Mouse (Mus musculus) lung, postnatal 25 days (tissue): ENCODE results near the gene Hadha.

Source experiments
- DNase-seq: peaks from one replicate; pipeline ENCODE4 v3.0.0; 2022; ENCODE audit warnings: low spot score

The Hadha gene

GRCm38 (mm10) chr5:30112533-30113068 is 42.4 kb downstream of the Hadha start:
- DNase-seq, result no peak

GRCm38 (mm10) chr5:30111771-30112170 is 43.2 kb downstream of the Hadha start:
- DNase-seq, result no peak

DNA sequence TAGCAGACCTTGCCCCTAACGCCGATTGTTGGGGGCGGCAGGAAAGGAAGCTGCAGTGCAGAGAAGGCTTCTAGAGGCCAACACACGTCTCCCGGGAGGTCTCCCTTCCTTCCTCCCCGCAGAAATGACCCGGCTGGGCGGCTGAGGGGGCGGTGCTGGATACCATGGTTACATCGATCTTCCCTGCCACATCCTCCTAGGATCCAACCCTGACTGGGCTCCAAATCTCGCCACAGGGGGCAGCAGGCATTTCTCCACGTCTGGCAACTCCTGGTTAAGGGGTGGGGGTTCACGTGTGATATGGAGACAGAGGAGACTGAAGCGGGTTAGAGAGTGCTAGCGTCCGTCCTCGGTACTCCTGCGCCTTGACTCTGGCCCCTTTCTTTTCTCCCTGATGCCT is 43.8 kb downstream of the Hadha start:
- DNase-seq, result no peak

DNA sequence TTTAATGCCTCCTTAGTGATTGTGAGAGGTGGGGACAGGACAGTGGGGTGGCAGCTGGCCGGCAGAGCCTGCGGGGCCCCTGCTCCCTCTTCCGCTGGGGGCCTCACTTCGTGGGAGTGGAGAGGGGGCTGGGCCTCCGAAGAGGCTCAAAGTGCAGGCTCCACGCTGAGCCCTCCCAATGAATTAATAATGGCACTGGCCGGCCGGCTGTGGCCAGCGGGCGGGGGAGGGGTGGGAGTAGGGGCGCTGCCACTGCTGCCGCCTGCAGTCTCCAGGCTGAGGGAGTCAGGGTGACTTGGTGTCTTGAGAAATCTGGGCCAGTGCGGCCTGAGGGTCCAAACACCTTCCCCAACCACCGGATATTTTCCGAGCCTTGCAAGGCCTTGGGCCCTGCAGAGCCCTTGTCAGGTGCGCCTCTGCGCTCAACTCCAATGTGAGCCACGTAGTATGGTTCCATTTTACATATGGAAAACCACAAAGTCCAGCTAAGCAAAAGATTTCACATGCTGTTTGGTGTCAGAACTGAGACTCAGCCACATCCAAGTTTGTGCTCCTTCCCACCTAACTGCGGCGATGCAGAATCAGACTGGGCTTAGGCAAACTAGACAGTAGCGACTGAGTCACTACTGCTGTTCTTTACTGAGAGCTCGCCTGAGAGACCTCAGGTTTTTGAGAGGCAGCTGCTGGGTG is 44.4 kb downstream of the Hadha start:
- DNase-seq, result no peak

- DNase-seq, result no peak
These were observed 45.1 kb downstream of the Hadha start for GRCm38 (mm10) chr5:30109899-30110298.

DNA sequence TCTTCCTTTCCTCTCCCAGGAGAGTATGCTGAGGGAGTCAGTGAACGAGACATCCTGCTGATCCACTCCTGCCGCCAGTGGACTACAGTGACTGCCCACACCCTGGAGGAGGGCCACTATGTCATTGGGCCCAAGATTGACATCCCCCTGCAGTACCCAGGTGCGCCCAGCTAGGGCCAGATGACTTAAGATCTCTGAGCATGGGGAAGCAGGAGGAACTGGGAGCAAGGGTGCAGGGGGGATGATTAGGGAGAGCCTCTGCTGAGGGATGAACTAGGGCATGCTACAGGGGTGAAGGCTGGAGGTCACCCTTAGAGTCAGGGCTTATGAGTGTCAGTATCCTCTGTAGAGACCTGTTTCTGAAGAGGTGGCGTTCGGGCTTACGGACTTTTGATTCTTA is 46.7 kb downstream of the Hadha start:
- no peak for DNase-seq

DNA sequence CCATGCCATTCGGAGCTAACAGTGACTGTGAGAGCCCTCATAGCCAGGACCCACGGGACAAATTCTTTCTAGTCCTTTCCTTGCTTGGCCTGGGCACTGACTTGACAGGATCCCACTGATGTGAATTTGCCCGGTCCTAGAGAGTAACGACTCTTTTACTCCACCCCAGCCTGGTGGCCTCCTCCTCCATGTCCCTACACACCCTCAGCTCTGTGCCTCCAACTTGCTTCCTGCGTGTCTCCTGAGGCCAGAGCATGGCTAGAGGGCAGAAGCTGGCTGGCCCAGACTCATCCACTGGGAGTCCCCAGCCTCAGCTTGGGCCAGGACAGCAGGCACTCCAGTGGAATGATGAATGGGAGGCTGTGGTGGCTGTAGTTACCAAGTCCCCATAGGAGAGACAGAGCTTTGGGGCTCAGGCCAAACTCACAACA is 47.3 kb downstream of the Hadha start:
- no peak for DNase-seq

DNA sequence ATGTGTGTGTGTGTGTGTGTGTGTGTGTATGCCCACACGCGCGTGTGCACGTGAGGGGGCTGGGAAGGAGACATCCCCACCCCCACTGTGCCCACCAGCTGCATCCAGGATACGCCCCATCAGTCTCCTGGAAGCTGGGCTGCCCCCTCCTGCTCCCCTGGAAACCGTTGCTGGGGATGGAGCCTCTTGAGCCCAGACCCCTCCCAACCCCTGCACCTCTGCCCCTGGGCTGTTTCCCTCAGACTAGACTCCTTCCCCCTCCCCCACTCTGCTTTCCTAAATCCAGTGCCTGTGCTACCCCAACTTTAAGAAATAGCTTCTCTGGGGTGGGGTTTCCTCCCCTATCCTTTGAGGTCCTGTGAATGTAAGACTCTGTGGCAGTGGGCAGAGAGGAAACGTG is 47.8 kb downstream of the Hadha start:
- DNase-seq, result no peak

DNA sequence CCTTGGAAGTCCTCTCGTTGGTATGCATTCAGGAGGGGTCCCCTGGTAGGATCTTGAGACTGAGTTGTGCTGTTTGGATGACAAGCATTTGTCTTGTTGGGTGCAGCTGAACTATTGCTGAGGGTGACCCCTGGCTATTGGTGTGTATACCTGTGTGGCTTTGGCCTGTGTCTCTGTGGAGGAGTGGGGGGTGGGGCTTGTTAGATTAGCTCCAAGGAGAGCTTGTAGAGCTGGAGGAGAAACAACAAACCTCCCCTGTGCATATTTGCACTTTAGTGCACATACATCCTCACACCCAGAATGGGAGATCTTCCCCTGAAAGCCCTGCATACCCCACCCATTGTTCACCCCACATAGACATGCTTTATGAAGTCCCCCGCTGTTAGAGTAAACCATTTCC is 48.2 kb downstream of the Hadha start:
- DNase-seq, result no peak

DNA sequence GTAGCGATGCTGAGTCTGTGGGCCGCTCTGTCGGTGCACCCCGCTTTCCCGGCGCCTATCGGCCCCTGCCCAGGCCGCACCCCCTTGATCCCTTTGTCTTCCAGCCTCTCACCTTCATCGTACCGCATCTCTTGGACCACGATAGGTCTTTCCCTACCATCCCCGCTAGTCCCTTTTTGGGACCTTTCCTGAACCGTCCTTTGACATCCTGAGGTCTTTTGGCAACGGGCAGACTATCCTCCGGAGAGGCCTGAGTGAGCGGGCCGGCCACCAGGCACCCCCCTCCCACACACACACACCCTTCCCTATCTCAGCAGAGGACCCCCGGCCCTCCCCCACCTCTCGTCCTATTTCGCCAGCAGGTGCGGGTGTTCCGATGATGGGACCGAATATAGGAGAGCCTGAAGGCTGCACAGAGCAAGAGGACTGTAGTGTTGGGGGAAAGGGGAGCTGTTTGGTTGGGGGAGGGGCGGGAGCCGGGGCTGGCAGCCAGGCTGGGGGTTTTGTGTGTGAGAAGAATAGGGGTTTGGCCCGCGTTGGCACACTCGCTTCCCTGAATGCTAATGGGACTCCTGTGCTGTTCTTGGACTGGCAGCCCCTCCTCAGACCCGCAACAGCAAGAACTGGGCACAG is 49.2 kb downstream of the Hadha start, which contains the start of gene 3110082J24Rik:
Gene 3110082J24Rik (minus strand): TSS at position 419 of the 633 bp plus-strand sequence.
- DNase-seq, result no peak

- DNase-seq, result no peak
These were observed 49.9 kb downstream of the Hadha start, which contains the start of gene Garem2 for GRCm38 (mm10) chr5:30104841-30105667. Gene Garem2 (plus strand): TSS chr5:30105161.

DNA sequence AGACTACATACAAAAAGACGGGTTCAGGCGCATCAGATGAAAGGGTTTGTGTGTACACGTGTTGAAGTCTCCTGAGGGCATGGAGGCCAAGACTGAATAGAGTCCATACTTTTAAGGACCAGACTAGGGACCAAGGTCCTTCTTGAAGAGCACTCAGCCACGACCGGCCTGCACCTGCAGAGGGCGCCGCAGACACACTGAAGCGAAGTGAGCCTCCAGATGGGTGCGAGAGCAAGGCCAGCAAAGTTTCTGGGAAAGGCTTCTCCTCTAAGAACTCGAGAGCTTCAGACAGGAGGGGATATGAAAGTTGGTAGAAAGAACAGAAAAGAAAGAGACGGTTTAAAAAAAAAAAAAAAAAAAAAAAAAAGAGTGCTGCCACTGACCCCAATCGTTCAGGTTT is 50.6 kb downstream of the Hadha start:
- DNase-seq, result peak; percentile 18

DNA sequence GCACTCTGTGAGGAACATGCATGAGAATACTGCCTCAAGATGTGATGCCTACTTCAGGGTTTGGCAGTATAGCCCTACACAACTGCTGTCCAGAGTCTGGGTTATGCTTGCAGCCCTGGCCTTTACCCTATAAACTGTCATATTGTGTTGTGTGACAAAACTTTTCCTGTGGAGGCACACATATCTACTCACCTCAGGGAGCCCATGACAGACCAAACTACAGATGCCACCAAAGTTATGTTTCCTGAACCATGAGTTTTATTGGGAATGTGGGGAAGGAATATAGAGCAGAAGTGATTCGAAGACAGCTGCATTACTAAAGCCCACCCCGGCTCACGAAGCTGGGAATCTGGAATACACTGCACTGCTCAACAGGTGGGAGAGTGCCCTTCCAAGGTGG is 51.6 kb downstream of the Hadha start:
- no peak for DNase-seq

DNA sequence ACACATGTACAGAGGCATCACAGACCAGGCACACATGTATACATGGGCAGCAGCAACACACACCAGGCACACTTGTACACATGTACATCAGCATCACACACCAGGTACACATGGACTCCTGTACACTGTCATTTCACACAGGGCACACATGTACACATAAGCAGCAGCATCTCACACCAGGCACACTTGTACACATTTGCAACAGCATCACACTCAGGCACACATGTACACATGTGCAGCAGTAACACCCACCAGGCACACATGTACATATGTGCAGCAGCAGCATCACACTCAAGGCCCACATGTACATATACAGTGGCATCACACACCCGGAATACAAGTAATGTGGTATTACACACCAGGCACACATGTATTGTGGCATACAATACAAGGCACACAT is 56.7 kb downstream of the Hadha start:
- no peak for DNase-seq

GRCm38 (mm10) chr5:30095731-30096130 is 59.2 kb downstream of the Hadha start:
- no peak for DNase-seq

GRCm38 (mm10) chr5:30094399-30094798 is 60.6 kb downstream of the Hadha start:
- DNase-seq, result no peak

DNA sequence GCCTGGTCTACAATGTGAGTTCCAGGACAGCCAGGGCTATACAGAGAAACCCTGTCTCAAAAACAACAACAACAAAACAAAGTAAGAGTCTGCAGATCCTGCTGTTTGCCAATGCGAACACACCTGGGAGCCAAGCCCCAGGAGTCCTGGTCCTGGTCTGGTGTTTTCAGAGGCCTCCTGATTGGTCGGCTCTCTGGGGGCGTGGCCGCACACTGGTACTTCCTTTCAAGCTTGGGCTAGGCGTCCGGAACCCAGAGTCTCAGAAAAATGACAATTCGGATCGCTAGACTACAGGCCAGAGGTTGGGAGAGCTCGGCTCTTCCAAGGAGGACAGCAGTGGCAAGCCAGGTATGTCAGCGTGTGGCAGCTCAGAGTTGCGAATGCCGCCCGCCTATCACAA is 62.3 kb downstream of the Hadha start:
- no peak for DNase-seq

DNA sequence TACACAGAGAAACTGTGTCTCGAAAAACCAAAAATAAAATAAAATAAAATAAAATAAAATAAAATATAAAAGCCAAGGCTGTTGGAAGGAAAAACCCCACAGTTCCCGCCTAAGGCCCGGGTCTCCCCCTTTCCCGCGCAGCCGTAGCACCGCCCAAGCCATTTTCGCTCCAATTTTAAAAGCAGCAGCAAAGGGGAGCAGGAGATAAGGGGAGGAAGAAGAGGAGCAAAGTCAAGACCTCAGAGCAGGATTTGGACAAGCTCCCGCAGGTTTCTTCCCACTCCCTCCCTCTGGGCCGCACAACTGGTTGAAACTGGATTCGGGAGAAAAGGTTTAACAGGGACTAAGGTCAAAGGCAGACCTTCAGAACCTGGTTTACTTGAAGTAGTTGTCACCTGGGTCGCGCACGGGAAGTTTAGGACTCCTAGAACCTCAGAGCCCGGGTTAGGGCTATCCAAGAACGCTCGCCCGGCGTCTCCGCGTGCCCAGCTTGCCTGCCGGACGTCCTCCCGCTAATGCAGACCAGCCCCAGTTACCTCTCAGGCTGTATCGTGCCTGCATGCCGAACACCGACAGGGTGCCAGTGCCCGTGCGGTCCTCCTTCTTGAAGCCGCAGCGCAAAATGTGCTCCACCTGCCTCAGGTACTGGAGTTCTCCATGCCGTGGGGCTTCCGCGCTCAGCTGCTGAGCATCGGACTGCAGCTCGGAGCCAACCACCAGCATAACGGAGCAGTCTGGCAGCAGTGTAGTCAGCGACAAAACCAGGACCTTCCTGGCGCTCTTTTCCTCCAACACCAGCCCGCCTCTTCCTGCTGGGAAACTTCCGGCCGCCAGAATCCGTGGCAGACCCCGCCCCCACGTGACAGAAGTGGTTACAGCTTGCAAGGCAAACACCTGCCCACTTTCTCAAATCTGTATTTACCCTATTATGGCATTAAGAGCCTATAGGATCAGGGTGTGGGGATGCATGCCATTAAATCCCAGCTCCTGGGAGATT is 81.8 kb downstream of the Hadha start, which contains the start of gene Tyms:
Gene Tyms (minus strand): TSS at position 793 of the 997 bp plus-strand sequence.
- peak; percentile 76 for DNase-seq

- no peak for DNase-seq
These were observed 82.6 kb downstream of the Hadha start for GRCm38 (mm10) chr5:30072377-30072776.

- DNase-seq, result no peak
These were observed 83.3 kb downstream of the Hadha start for GRCm38 (mm10) chr5:30071677-30072076.
